Mouse (Mus musculus) olfactory bulb, adult 2 months (tissue): Measurements from ENCODE around the gene Trim9.

Source experiments
- CTCF ChIP-seq: fragments of 200-500 bp; IDR thresholded peaks from 2 replicates; pipeline ENCODE4 v1.5.1; 2012; ENCODE audit warnings: low read depth, mild to moderate bottlenecking, low read length, moderate library complexity; ENCODE audit not compliant: insufficient read depth
- POLR2A ChIP-seq: fragments of 200-500 bp; IDR thresholded peaks from 2 replicates; pipeline ENCODE4 v1.6.1; 2012; ENCODE audit warnings: mild to moderate bottlenecking, low read depth, low read length, moderate library complexity; ENCODE audit not compliant: insufficient read depth

- TF ChIP-seq CTCF (no peak), POLR2A (no peak)
Observed at GRCm38 (mm10) chr12:70227121-70227932, 120.1 kb downstream of the Trim9 start.
